Mouse (Mus musculus): Measurements from ENCODE around the gene Gpr18. TPM values are rescaled to one million over a fixed set of nuclear protein-coding genes. Genes with fewer than 3 reads are reported as not detected.

Gpr18 gene
- polyA plus RNA-seq, 1 experiment from 2014 or later: 0.29 TPM

Other genes with a start within 250 kb of the Gpr18 start
- 7.0 and 7.1 TPM in 2 replicates for gene Dock9, start 117.9 kb downstream of the Gpr18 start, polyA plus RNA-seq (2016; fragmentation: Nextera tagmentation; extraction: Ambion mirVana)
- 56.9 and 63.3 TPM in 2 replicates for gene Ubac2, start 37.2 kb downstream of the Gpr18 start, polyA plus RNA-seq (2016; fragmentation: Nextera tagmentation; extraction: Ambion mirVana)
- gene Gpr183, start 49.4 kb upstream of the Gpr18 start, polyA plus RNA-seq (2016; fragmentation: Nextera tagmentation; extraction: Ambion mirVana): 1.6 and 1.7 TPM in 2 replicates
- gene Timm8a2, start 118.9 kb upstream of the Gpr18 start, polyA plus RNA-seq (2016; fragmentation: Nextera tagmentation; extraction: Ambion mirVana): not detected in 2 replicates
- gene Tm9sf2, start 191.3 kb upstream of the Gpr18 start, polyA plus RNA-seq (2016; fragmentation: Nextera tagmentation; extraction: Ambion mirVana): 144 and 147 TPM in 2 replicates

Measured in heart, embryonic 12.5 days (tissue).